Mouse (Mus musculus): Measurements from ENCODE around the gene Cnnm3. TPM values are rescaled to one million over a fixed set of nuclear protein-coding genes. Genes with fewer than 3 reads are reported as not detected.

Cnnm3 gene
- polyA plus RNA-seq (2017; shearing (Covaris generic)): 34.6 TPM

GRCm38 (mm10) chr1:36511289-36512021 is at the start of gene Cnnm3:
Gene Cnnm3, plus strand, starts transcription at chr1:36511867.

DNA sequence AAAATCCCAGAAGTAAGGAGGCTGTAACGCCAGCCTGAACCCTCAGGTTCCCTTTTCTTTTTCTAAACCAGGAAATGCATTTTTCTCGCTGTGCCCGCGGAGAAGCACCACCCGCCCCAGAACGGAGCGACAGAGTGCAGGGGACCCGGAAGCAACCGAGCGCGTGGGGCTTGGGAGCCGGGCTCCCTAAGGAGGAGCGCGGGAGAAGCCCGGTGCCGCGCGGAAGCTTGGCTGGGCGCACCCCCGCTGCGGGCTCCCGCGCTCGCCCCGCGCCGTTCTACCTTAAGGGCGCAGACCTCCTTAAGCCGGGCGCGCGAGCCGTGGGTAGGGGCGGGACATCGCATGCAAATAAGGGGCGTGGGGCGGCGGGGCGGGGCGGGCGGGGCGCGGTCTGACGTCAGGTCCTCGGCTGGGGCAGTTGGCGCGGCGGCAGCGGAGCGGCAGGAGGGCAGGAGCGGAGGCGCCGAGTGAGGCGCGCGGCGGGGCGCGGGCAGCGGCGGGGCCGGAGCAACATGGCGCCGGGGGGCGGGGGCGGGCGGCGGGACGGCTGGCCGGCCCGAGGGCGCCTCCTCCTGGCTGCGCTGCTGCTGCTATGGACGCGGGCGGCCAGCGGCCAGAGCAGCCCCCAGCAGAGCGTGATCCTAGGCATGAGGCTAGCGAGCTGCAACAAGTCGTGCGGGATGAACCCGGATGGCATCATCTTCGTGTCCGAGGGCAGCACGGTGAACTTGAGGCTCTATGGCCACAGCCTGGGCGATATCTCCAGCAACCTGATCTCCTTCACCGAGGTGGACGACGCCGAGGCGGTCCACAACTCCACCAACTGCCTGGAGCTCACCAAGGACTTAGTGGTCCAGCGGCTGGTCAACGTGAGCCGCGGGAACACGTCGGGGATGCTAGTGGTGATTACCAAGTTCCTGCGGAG is 40.2 kb upstream of the Cnnm3 start, which contains the start of gene Cnnm4:
TSS of gene Cnnm4 (plus strand) at position 440 of the 925 bp plus-strand sequence.

GRCm38 (mm10) chr1:36536783-36537182 is 25.1 kb downstream of the Cnnm3 start, which contains the start of gene Ankrd23:
Gene Ankrd23, minus strand, starts transcription at chr1:36536883.

GRCm38 (mm10) chr1:36539186-36539585 is 27.5 kb downstream of the Cnnm3 start, which contains the start of gene Gm42417:
Gene Gm42417, minus strand, starts transcription at chr1:36539429.

GRCm38 (mm10) chr1:36546888-36547471 is 35.3 kb downstream of the Cnnm3 start, which contains the start of gene Ankrd39:
Gene Ankrd39, minus strand, starts transcription at chr1:36547445.

DNA sequence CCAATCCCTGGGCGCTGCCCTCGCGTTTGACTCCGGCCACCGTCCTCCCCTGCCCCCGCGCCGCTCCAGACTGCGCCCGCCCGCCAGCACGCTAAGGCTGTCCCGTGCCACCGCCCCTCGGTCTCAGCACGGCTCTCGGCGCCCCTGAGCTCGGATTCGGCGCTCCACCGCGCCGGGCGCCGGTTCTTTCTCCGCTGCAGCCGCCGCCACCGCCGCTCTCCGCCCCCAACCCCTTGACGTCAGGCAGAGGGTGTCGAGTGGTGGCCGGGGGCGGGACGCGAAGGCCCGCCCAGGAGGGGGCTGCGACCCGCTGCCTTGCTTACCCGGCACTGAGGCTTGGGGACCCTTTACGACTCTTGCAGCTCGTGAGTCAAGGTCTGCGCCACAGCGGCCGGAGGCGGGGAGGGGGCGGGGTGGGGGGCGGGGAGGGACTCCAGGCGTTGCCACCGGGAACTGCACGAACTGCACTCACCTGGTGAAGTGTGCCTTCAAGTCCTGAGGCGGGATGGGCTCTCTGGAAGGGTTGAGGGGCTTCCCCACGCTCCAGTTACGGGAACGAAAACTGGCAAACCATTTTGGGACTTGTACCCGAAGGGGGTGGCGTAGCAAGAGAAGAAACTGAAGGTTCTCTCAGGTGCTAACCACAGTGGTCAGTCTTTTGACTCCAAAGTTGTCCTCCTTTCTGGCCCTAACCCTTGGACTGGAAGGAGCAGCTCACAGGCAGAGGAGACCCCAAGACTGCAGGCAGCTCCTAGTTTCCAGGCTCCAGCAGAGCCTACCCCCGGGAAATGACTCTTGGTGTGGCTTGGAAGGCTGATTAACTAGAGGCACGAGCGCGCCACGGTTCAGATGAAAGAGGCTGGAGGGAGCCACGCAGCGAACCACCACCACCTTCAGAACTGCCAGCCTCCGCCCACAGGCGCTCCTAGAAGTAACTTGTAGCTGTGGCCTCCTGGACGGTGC is 46.6 kb downstream of the Cnnm3 start, which contains the start of gene Sema4c:
TSS of gene Sema4c (minus strand) at position 319 of the 963 bp plus-strand sequence.

Other genes starting within 250 kb of the Cnnm3 start
- gene Neurl3, start 237.2 kb upstream of the Cnnm3 start, polyA plus RNA-seq (2017; shearing (Covaris generic)): 427 TPM
- 719 TPM for gene Arid5a, start 204.1 kb upstream of the Cnnm3 start, polyA plus RNA-seq (2017; shearing (Covaris generic))
- gene Kansl3, start 142.7 kb upstream of the Cnnm3 start, polyA plus RNA-seq (2017; shearing (Covaris generic)): 111 TPM
- gene Fer1l5, start 139.6 kb upstream of the Cnnm3 start, polyA plus RNA-seq (2017; shearing (Covaris generic)): 1.1 TPM
- 33.5 TPM for gene Lman2l, start 66.6 kb upstream of the Cnnm3 start, polyA plus RNA-seq (2017; shearing (Covaris generic))
- gene Cnnm4, start 40.2 kb upstream of the Cnnm3 start, polyA plus RNA-seq (2017; shearing (Covaris generic)): 5.8 TPM
- 28.3 TPM for gene Ankrd23, start 25.0 kb downstream of the Cnnm3 start, polyA plus RNA-seq (2017; shearing (Covaris generic))
- 1.4 TPM for gene Gm42417, start 27.6 kb downstream of the Cnnm3 start, polyA plus RNA-seq (2017; shearing (Covaris generic))
- gene Ankrd39, start 35.6 kb downstream of the Cnnm3 start, polyA plus RNA-seq (2017; shearing (Covaris generic)): 30.3 TPM
- gene Sema4c, start 46.5 kb downstream of the Cnnm3 start, polyA plus RNA-seq (2017; shearing (Covaris generic)): 0.15 TPM
- gene Fam178b, start 171.3 kb downstream of the Cnnm3 start, polyA plus RNA-seq (2017; shearing (Covaris generic)): not detected
- gene Cox5b, start 179.6 kb downstream of the Cnnm3 start, polyA plus RNA-seq (2017; shearing (Covaris generic)): 313 TPM
- not detected for gene 4933424G06Rik, start 198.3 kb downstream of the Cnnm3 start, polyA plus RNA-seq (2017; shearing (Covaris generic))
- 70.5 TPM for gene Actr1b, start 202.6 kb downstream of the Cnnm3 start, polyA plus RNA-seq (2017; shearing (Covaris generic))
- gene Zap70, start 249.9 kb downstream of the Cnnm3 start, polyA plus RNA-seq (2017; shearing (Covaris generic)): 155 TPM